Mouse (Mus musculus): ENCODE data around the gene Peak1. TPM values are rescaled to one million over a fixed set of nuclear protein-coding genes. Genes with fewer than 3 reads are reported as not detected.

The Peak1 gene
- polyA plus RNA-seq, 1 experiment from 2014 or later = 2.6 TPM

- under 1% methylated on average over 37 of the region's 40 CpGs for WGBS (ENCODE audit: insufficient replicate concordance)
- DNase-seq (peak; percentile 86), ATAC-seq (peak; percentile 47)
- Histone ChIP-seq H3K4me2 (ENCODE audit: low read depth, low read length) (peak overlapping the region; percentile 96), H3K9ac (replicated peaks) (peak overlapping the region; percentile 86), H3K9me3 (ENCODE audit: low read length) (no peaks in the 10 kb centered on the region), H3K27ac (ENCODE audit: low read depth) (peak overlapping the region; percentile 94), H3K4me1 (ENCODE audit: insufficient read depth) (peaks cover 12% of the 10 kb centered on the region; the same call in 1 of the 2 replicates), H3K36me3 (replicated peaks; ENCODE audit: insufficient read depth, low read length) (peaks cover 1% of the 10 kb centered on the region; the same call in 1 of the 2 replicates), H3K4me3 (ENCODE audit: low read depth, low read length) (peak overlapping the region; percentile 79), H3K27me3 (ENCODE audit: insufficient read depth, low read length) (no peaks in the 10 kb centered on the region)
- no peak for TF ChIP-seq EP300 (IDR thresholded peaks at IDR 0.05; ENCODE audit: low read depth)
- peak; percentile 74 for TF ChIP-seq CTCF (IDR thresholded peaks at IDR 0.05; ENCODE audit: low read depth)
These were observed 386 bp downstream of the Peak1 start for GRCm38 (mm10) chr9:56417415-56417947.

GRCm38 (mm10) chr9:56415935-56416607 lies 1.8 kb downstream of the Peak1 start:
- Histone ChIP-seq H3K9ac (replicated peaks) (no peak overlapping the region), H3K36me3 (replicated peaks; ENCODE audit: insufficient read depth, low read length) (no peaks in the 10 kb centered on the region), H3K4me1 (ENCODE audit: insufficient read depth) (peaks cover 11% of the 10 kb centered on the region; the same call in 1 of the 2 replicates), H3K27me3 (ENCODE audit: insufficient read depth, low read length) (no peaks in the 10 kb centered on the region), H3K4me2 (ENCODE audit: low read depth, low read length) (peak overlapping the region; percentile 96), H3K4me3 (ENCODE audit: low read depth, low read length) (0 out of 2 replicates have a peak overlapping the region, but pooled peaks have one; percentile 79), H3K27ac (ENCODE audit: low read depth) (no peak overlapping the region), H3K9me3 (ENCODE audit: low read length) (no peaks in the 10 kb centered on the region)
- WGBS (ENCODE audit: insufficient replicate concordance) = 46% methylated on average over 4 of the region's 4 CpGs
- ATAC-seq (no peak), DNase-seq (no peak)
- TF ChIP-seq CTCF (IDR thresholded peaks at IDR 0.05; ENCODE audit: low read depth) (no peak), EP300 (IDR thresholded peaks at IDR 0.05; ENCODE audit: low read depth) (no peak)

GRCm38 (mm10) chr9:56415393-56415792 lies 2.5 kb downstream of the Peak1 start:
- no peak for TF ChIP-seq EP300 (IDR thresholded peaks at IDR 0.05; ENCODE audit: low read depth)
- no peak for TF ChIP-seq CTCF (IDR thresholded peaks at IDR 0.05; ENCODE audit: low read depth)
- H3K4me1 ChIP-seq (ENCODE audit: insufficient read depth) = peaks cover 11% of the 10 kb centered on the region; the same call in 1 of the 2 replicates
- no peak overlapping the region for H3K4me3 ChIP-seq (ENCODE audit: low read depth, low read length)
- H3K36me3 ChIP-seq (replicated peaks; ENCODE audit: insufficient read depth, low read length) = no peaks in the 10 kb centered on the region
- no peaks in the 10 kb centered on the region for H3K27me3 ChIP-seq (ENCODE audit: insufficient read depth, low read length)
- DNase-seq (no peak), ATAC-seq (no peak)
- no peak overlapping the region for H3K9ac ChIP-seq (replicated peaks)
- no peak overlapping the region for H3K27ac ChIP-seq (ENCODE audit: low read depth)
- no peaks in the 10 kb centered on the region for H3K9me3 ChIP-seq (ENCODE audit: low read length)
- H3K4me2 ChIP-seq (ENCODE audit: low read depth, low read length) = no peak overlapping the region
- WGBS (ENCODE audit: insufficient replicate concordance) = 83% methylated on average over 1 of the region's 1 CpGs

- H3K27me3 ChIP-seq (ENCODE audit: insufficient read depth, low read length) = no peaks in the 10 kb centered on the region
- H3K4me1 ChIP-seq (ENCODE audit: insufficient read depth) = peaks cover 11% of the 10 kb centered on the region; the same call in 1 of the 2 replicates
- no peak overlapping the region for H3K27ac ChIP-seq (ENCODE audit: low read depth)
- no peaks in the 10 kb centered on the region for H3K9me3 ChIP-seq (ENCODE audit: low read length)
- ATAC-seq = no peak
- no peak for DNase-seq
- TF ChIP-seq CTCF (IDR thresholded peaks at IDR 0.05; ENCODE audit: low read depth) (peak; percentile 34), EP300 (IDR thresholded peaks at IDR 0.05; ENCODE audit: low read depth) (no peak)
- no peak overlapping the region for H3K4me3 ChIP-seq (ENCODE audit: low read depth, low read length)
- no peak overlapping the region for H3K9ac ChIP-seq (replicated peaks)
- no peak overlapping the region for H3K4me2 ChIP-seq (ENCODE audit: low read depth, low read length)
- no peaks in the 10 kb centered on the region for H3K36me3 ChIP-seq (replicated peaks; ENCODE audit: insufficient read depth, low read length)
These were observed 3.5 kb downstream of the Peak1 start for GRCm38 (mm10) chr9:56414322-56414721.

- no peak overlapping the region for H3K4me2 ChIP-seq (ENCODE audit: low read depth, low read length)
- 21% methylated on average over 1 of the region's 1 CpGs for WGBS (ENCODE audit: insufficient replicate concordance)
These were observed 5.2 kb downstream of the Peak1 start for GRCm38 (mm10) chr9:56412716-56413115.

GRCm38 (mm10) chr9:56409928-56410327 lies 7.9 kb downstream of the Peak1 start:
- Histone ChIP-seq H3K9ac (replicated peaks) (no peak overlapping the region), H3K4me2 (ENCODE audit: low read depth, low read length) (no peak overlapping the region), H3K36me3 (replicated peaks; ENCODE audit: insufficient read depth, low read length) (no peaks in the 10 kb centered on the region), H3K27me3 (ENCODE audit: insufficient read depth, low read length) (no peaks in the 10 kb centered on the region), H3K4me1 (ENCODE audit: insufficient read depth) (peaks cover 6% of the 10 kb centered on the region; the same call in 1 of the 2 replicates), H3K9me3 (ENCODE audit: low read length) (no peaks in the 10 kb centered on the region), H3K4me3 (ENCODE audit: low read depth, low read length) (no peak overlapping the region), H3K27ac (ENCODE audit: low read depth) (no peak overlapping the region)
- WGBS (ENCODE audit: insufficient replicate concordance) = 64% methylated on average over 2 of the region's 2 CpGs
- DNase-seq (no peak), ATAC-seq (no peak)
- TF ChIP-seq CTCF (IDR thresholded peaks at IDR 0.05; ENCODE audit: low read depth) (no peak), EP300 (IDR thresholded peaks at IDR 0.05; ENCODE audit: low read depth) (no peak)

More at GRCm38 (mm10) chr9:56412716-56413115, 5.2 kb downstream of the Peak1 start:
- DNase-seq = no peak
- Histone ChIP-seq H3K9ac (replicated peaks) (no peak overlapping the region), H3K36me3 (replicated peaks; ENCODE audit: insufficient read depth, low read length) (no peaks in the 10 kb centered on the region), H3K27me3 (ENCODE audit: insufficient read depth, low read length) (no peaks in the 10 kb centered on the region), H3K4me3 (ENCODE audit: low read depth, low read length) (no peak overlapping the region), H3K9me3 (ENCODE audit: low read length) (no peaks in the 10 kb centered on the region), H3K4me1 (ENCODE audit: insufficient read depth) (peaks cover 11% of the 10 kb centered on the region; the same call in 1 of the 2 replicates), H3K27ac (ENCODE audit: low read depth) (no peak overlapping the region)
- ATAC-seq = no peak
- TF ChIP-seq EP300 (IDR thresholded peaks at IDR 0.05; ENCODE audit: low read depth) (no peak), CTCF (IDR thresholded peaks at IDR 0.05; ENCODE audit: low read depth) (no peak)

Measured in liver, postnatal 0 days (tissue).